Mouse (Mus musculus) lung, embryonic 15.5 days (tissue): ENCODE measurements at regions not wholly inside any gene's neighbourhood (a gene's known extent, or its start where the extent isn't known, plus 50 kb on each side); places are given as distances from the start of the nearest gene placed in this dataset.

ENCODE experiments used
- ATAC-seq: fragments of 200-750 bp; cut with Nextera tagmentation; 2 replicates; pipeline ENCODE4 v1.8.0; 2017; ENCODE audit warnings: moderate number of reproducible peaks, borderline replicate concordance; ENCODE audit not compliant: low FRiP score, low TSS enrichment; ENCODE audit errors: extremely low read depth
- H3K27ac ChIP-seq: fragments of 300-500 bp; sonication (generic); 2 replicates; pipeline ENCODE4 v1.5.1; 2015; ENCODE audit warnings: moderate library complexity, mild to moderate bottlenecking, inconsistent platforms
- H3K27me3 ChIP-seq: fragments of 300-500 bp; sonication (generic); 2 replicates; pipeline ENCODE4 v1.6.1; 2015; ENCODE audit warnings: inconsistent platforms
- H3K36me3 ChIP-seq: fragments of 300-500 bp; sonication (generic); 2 replicates; pipeline ENCODE4 v1.6.1; 2015; ENCODE audit warnings: inconsistent platforms
- H3K4me1 ChIP-seq: fragments of 300-500 bp; sonication (generic); 2 replicates; pipeline ENCODE4 v1.6.1; 2015; ENCODE audit warnings: inconsistent platforms
- H3K4me2 ChIP-seq: fragments of 300-500 bp; sonication (generic); 2 replicates; pipeline ENCODE4 v1.6.1; 2015; ENCODE audit warnings: inconsistent platforms, mild to moderate bottlenecking, moderate library complexity
- H3K4me3 ChIP-seq: fragments of 300-500 bp; sonication (generic); 2 replicates; pipeline ENCODE4 v1.5.1; 2015; ENCODE audit warnings: mild to moderate bottlenecking, inconsistent platforms
- H3K9ac ChIP-seq: fragments of 300-500 bp; sonication (generic); 2 replicates; pipeline ENCODE4 v1.6.1; 2015; ENCODE audit warnings: inconsistent platforms
- H3K9me3 ChIP-seq: fragments of 300-500 bp; sonication (generic); 2 replicates; pipeline ENCODE4 v1.6.1; 2016; ENCODE audit warnings: inconsistent platforms
- WGBS: fragments of 180-500 bp; shearing (Covaris S2); methylation state at CpG from one replicate; pipeline ENCODE4 v1.1.7; 2015; 5-methylcytosine and 5-hydroxymethylcytosine counted together

- H3K27ac ChIP-seq = no peak overlapping the region
- no peak for ATAC-seq
- no peak overlapping the region for H3K9ac ChIP-seq
- H3K4me2 ChIP-seq = no peak overlapping the region
- H3K9me3 ChIP-seq = no peaks in the 10 kb centered on the region
- no peaks in the 10 kb centered on the region for H3K4me1 ChIP-seq
- no peaks in the 10 kb centered on the region for H3K27me3 ChIP-seq
- H3K4me3 ChIP-seq = no peak overlapping the region
- no peaks in the 10 kb centered on the region for H3K36me3 ChIP-seq
- 50% methylated on average over 3 of the region's 3 CpGs for WGBS
Measured at GRCm38 (mm10) chr12:32504196-32504595, 125.7 kb downstream of the Ccdc71l start.

GRCm38 (mm10) chr12:32508671-32509070, 130.2 kb downstream of the Ccdc71l start:
- Histone ChIP-seq H3K4me3 (no peak overlapping the region), H3K27me3 (no peaks in the 10 kb centered on the region), H3K4me1 (no peaks in the 10 kb centered on the region), H3K36me3 (no peaks in the 10 kb centered on the region), H3K4me2 (no peak overlapping the region), H3K27ac (no peak overlapping the region), H3K9me3 (no peaks in the 10 kb centered on the region), H3K9ac (no peak overlapping the region)
- no peak for ATAC-seq
- 85% methylated on average over 1 of the region's 1 CpGs for WGBS

DNA sequence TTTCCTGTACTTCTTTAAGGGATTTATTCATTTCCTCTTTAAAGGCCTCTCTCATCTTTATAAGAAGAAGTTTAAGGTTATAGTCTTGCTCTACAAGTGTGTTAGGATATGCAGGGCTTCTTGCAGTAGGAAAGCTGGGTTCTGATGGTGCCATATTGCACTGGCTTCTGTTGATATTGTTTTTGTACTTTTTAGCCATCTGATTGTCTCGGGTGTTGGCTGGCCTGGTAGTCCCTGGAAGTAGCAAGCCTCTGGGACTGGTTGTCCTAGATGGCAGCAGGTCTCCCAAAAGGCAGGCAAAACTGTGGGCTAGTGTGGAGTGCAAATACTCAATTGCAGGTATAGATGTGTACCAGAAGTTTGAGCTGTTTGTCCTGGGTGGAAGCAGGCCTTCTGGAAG, 147.1 kb downstream of the Ccdc71l start:
- no peak overlapping the region for H3K27ac ChIP-seq
- no peaks in the 10 kb centered on the region for H3K4me1 ChIP-seq
- H3K27me3 ChIP-seq = no peaks in the 10 kb centered on the region
- no peaks in the 10 kb centered on the region for H3K36me3 ChIP-seq
- no peaks in the 10 kb centered on the region for H3K9me3 ChIP-seq
- WGBS = 69% methylated on average over 1 of the region's 1 CpGs
- ATAC-seq = no peak
- H3K4me2 ChIP-seq = no peak overlapping the region
- no peak overlapping the region for H3K4me3 ChIP-seq
- no peak overlapping the region for H3K9ac ChIP-seq

GRCm38 (mm10) chr12:32531216-32531615, 152.7 kb downstream of the Ccdc71l start:
- Histone ChIP-seq H3K4me1 (no peaks in the 10 kb centered on the region), H3K27me3 (no peaks in the 10 kb centered on the region), H3K9me3 (no peaks in the 10 kb centered on the region), H3K9ac (no peak overlapping the region), H3K27ac (no peak overlapping the region), H3K36me3 (no peaks in the 10 kb centered on the region), H3K4me3 (no peak overlapping the region), H3K4me2 (no peak overlapping the region)
- no peak for ATAC-seq
- WGBS = 80% methylated on average over 3 of the region's 3 CpGs

GRCm38 (mm10) chr12:32533641-32534040, 155.1 kb downstream of the Ccdc71l start:
- no peaks in the 10 kb centered on the region for H3K36me3 ChIP-seq
- H3K4me2 ChIP-seq = no peak overlapping the region
- no peak overlapping the region for H3K4me3 ChIP-seq
- ATAC-seq = no peak
- H3K4me1 ChIP-seq = no peaks in the 10 kb centered on the region
- H3K9ac ChIP-seq = no peak overlapping the region
- H3K27me3 ChIP-seq = no peaks in the 10 kb centered on the region
- H3K27ac ChIP-seq = no peak overlapping the region
- no peaks in the 10 kb centered on the region for H3K9me3 ChIP-seq

DNA sequence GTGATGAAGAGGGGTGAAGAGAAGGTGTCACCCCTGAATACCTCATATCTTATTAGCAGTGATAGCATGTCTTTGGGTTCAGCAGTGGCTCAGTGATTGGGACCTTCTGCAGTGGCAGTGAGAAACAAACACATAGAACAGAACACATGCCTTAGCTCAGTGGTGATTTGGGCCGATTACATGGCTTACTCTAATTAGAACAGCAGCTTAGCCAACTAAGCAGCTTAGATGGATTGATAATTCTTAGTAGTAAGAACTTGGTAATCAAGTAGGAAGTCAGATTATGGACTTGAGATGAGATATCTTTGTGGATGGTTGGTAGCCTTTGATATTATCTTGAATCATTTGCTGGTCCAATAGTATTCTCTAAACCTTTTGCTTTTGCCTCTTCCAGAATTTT, 167.0 kb downstream of the Ccdc71l start:
- Histone ChIP-seq H3K9me3 (peaks cover 6% of the 10 kb centered on the region; the same call in 1 of the 2 replicates), H3K9ac (no peak overlapping the region), H3K4me3 (no peak overlapping the region), H3K36me3 (no peaks in the 10 kb centered on the region), H3K27ac (no peak overlapping the region), H3K4me2 (no peak overlapping the region), H3K4me1 (no peaks in the 10 kb centered on the region), H3K27me3 (no peaks in the 10 kb centered on the region)
- ATAC-seq = no peak
- 71% methylated on average over 1 of the region's 1 CpGs for WGBS

- H3K36me3 ChIP-seq = no peaks in the 10 kb centered on the region
- no peak overlapping the region for H3K4me2 ChIP-seq
- H3K4me1 ChIP-seq = no peaks in the 10 kb centered on the region
- no peak overlapping the region for H3K27ac ChIP-seq
- H3K4me3 ChIP-seq = no peak overlapping the region
- no peak overlapping the region for H3K9ac ChIP-seq
- H3K27me3 ChIP-seq = no peaks in the 10 kb centered on the region
- no peak for ATAC-seq
- H3K9me3 ChIP-seq = peaks cover 6% of the 10 kb centered on the region; the same call in 1 of the 2 replicates
Measured at GRCm38 (mm10) chr12:32546356-32546755, 167.9 kb downstream of the Ccdc71l start.

DNA sequence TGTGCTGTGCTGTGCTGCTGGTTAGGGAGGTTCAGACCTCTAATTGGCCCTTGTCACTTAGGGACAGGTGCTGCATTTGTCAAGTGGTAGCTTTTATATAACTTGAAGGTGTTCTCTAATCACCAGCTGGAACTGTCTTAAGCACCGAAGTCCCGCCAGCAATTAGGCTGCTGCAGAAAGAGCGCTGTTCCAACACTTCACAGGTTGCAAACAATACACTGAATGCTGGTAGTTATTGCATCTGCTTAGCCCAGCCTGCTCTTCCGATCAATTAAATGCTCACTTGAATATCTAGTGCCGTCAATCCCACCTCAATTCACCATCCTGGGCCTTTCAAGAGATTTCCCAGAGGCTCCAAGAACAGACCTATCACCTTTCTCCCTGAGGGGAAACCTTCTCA, 175.3 kb downstream of the Ccdc71l start:
- no peak overlapping the region for H3K27ac ChIP-seq
- no peaks in the 10 kb centered on the region for H3K4me1 ChIP-seq
- no peak overlapping the region for H3K9ac ChIP-seq
- no peak overlapping the region for H3K4me3 ChIP-seq
- no peaks in the 10 kb centered on the region for H3K27me3 ChIP-seq
- 82% methylated on average over 5 of the region's 5 CpGs for WGBS
- no peak overlapping the region for H3K4me2 ChIP-seq
- no peaks in the 10 kb centered on the region for H3K36me3 ChIP-seq
- peaks cover 3% of the 10 kb centered on the region; the same call in 1 of the 2 replicates for H3K9me3 ChIP-seq
- no peak for ATAC-seq

DNA sequence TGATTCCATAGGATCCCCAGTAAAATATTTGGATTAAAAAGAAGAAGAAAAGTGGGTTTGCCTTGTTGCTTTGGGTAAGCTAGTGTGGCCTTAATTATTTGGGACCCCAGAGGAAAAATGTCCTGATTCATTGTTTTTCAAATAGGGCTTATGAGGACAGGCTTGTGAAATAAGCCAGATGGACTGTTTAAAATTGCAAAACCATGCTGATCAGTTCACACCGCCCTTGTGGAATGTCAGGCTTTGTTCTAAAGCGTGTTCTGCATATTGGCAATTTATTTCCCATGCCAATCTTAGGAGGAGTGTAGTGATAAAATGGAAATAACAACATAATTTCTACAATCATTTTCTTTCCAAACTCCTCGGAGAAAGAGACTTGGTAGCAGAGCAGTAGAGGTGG, 189.3 kb downstream of the Ccdc71l start:
- no peak overlapping the region for H3K9ac ChIP-seq
- WGBS = 71% methylated on average over 3 of the region's 3 CpGs
- H3K4me1 ChIP-seq = no peaks in the 10 kb centered on the region
- no peak for ATAC-seq
- H3K9me3 ChIP-seq = no peaks in the 10 kb centered on the region
- no peak overlapping the region for H3K4me2 ChIP-seq
- no peak overlapping the region for H3K27ac ChIP-seq
- H3K27me3 ChIP-seq = no peaks in the 10 kb centered on the region
- no peaks in the 10 kb centered on the region for H3K36me3 ChIP-seq
- H3K4me3 ChIP-seq = no peak overlapping the region

- Histone ChIP-seq H3K4me1 (no peaks in the 10 kb centered on the region), H3K36me3 (no peaks in the 10 kb centered on the region), H3K27ac (no peak overlapping the region), H3K9me3 (no peaks in the 10 kb centered on the region), H3K4me2 (no peak overlapping the region), H3K4me3 (no peak overlapping the region), H3K9ac (no peak overlapping the region), H3K27me3 (no peaks in the 10 kb centered on the region)
- no peak for ATAC-seq
- WGBS = 70% methylated on average over 6 of the region's 6 CpGs
Measured at GRCm38 (mm10) chr12:32581304-32581703, 202.8 kb downstream of the Ccdc71l start.

DNA sequence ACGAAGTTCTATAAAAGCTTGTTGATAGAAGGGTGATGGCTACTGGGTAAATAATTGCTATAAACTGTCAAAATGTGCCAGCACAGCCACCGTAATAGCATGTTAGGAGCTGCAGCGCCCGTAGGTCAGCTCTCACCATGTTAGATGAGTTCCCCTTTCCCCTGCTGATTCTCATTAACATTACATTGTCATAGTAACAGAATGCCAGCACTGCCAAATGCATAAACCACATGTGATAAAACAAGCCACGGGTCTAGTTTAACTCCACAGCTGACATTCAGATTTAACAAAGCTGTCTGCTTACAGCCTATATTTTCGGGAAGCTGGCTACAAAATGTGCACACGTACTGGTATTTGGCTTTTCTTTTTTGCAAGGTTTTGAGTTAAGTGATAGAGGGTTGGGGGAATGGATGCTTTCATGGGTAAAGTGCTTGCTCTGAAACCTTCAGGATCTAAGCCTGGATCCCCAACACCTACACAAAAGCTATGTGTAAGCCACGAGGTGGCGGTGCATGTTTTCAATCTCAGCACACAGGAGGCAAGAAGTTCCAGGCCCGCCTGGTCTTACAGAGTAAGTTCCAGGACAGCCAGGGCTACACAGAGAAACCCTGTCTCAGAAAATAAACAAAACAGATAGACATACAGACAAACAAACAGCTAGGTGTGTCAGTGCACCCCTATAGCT, 217.1 kb upstream of the Nampt start:
- H3K9me3 ChIP-seq = no peaks in the 10 kb centered on the region
- no peaks in the 10 kb centered on the region for H3K36me3 ChIP-seq
- no peak for ATAC-seq
- no peak overlapping the region for H3K27ac ChIP-seq
- no peak overlapping the region for H3K4me3 ChIP-seq
- no peak overlapping the region for H3K4me2 ChIP-seq
- no peaks in the 10 kb centered on the region for H3K27me3 ChIP-seq
- 67% methylated on average over 10 of the region's 10 CpGs for WGBS
- no peak overlapping the region for H3K9ac ChIP-seq
- no peaks in the 10 kb centered on the region for H3K4me1 ChIP-seq

- no peak overlapping the region for H3K4me2 ChIP-seq
- no peaks in the 10 kb centered on the region for H3K36me3 ChIP-seq
- no peak overlapping the region for H3K4me3 ChIP-seq
- H3K9me3 ChIP-seq = no peaks in the 10 kb centered on the region
- ATAC-seq = no peak
- no peak overlapping the region for H3K27ac ChIP-seq
- H3K27me3 ChIP-seq = no peaks in the 10 kb centered on the region
- H3K9ac ChIP-seq = no peak overlapping the region
- H3K4me1 ChIP-seq = no peaks in the 10 kb centered on the region
Measured at GRCm38 (mm10) chr12:32605353-32605752, 214.0 kb upstream of the Nampt start.

DNA sequence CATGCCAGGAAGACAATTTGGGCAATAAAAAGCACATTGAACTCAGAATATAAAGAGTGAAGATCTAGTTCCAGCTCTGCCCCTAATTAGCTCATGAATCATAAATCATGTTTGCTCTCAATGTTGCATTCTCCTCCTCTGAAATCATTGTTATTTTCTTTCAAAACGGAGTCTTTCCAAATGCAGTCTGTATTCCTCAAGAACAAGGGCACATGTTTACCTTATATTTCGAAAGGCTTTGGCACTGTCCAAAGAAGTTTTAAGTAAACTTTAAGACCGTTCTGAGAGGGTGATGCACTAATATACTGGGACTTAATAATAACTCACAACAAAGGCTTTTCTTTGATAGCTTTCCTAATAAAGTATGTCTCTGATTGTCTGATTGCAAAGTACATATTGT, 204.3 kb upstream of the Nampt start:
- no peaks in the 10 kb centered on the region for H3K36me3 ChIP-seq
- H3K9ac ChIP-seq = no peak overlapping the region
- H3K4me3 ChIP-seq = no peak overlapping the region
- H3K9me3 ChIP-seq = no peaks in the 10 kb centered on the region
- no peaks in the 10 kb centered on the region for H3K27me3 ChIP-seq
- 33% methylated on average over 3 of the region's 3 CpGs for WGBS
- H3K27ac ChIP-seq = no peak overlapping the region
- ATAC-seq = no peak
- no peaks in the 10 kb centered on the region for H3K4me1 ChIP-seq
- H3K4me2 ChIP-seq = no peak overlapping the region
